Mouse (Mus musculus): Measurements from ENCODE around the gene Gm28038. TPM values are rescaled to one million over a fixed set of nuclear protein-coding genes. Genes with fewer than 3 reads are reported as not detected.

Gene Gm28038
- polyA plus RNA-seq, 1 experiment from 2014 or later: not detected

- H3K4me2 ChIP-seq (replicated peaks; ENCODE audit: low read depth, low read length): no peak overlapping the region
- no peak for TF ChIP-seq CTCF (IDR thresholded peaks at IDR 0.05)
- TF ChIP-seq EP300 (IDR thresholded peaks at IDR 0.05): no peak
- H3K9me3 ChIP-seq (ENCODE audit: low read length): no peaks in the 10 kb centered on the region
- H3K4me3 ChIP-seq (ENCODE audit: low read depth, low read length): no peak overlapping the region
- peaks cover 12% of the 10 kb centered on the region; the same call in 1 of the 2 replicates for H3K4me1 ChIP-seq (ENCODE audit: insufficient read depth, low read depth, low read length)
- peaks cover 31% of the 10 kb centered on the region; the same call in 1 of the 2 replicates for H3K36me3 ChIP-seq (ENCODE audit: insufficient read depth, low read length)
- DNase-seq (ENCODE audit: low spot score) (no peak), ATAC-seq (no peak)
- no peak overlapping the region for H3K27ac ChIP-seq (ENCODE audit: low read length)
- no peaks in the 10 kb centered on the region for H3K27me3 ChIP-seq (replicated peaks; ENCODE audit: insufficient read depth, low read length)
- H3K9ac ChIP-seq (replicated peaks; ENCODE audit: low read depth): no peak overlapping the region
- WGBS: 67% methylated on average over 5 of the region's 5 CpGs
Measured at GRCm38 (mm10) chr2:30253809-30254208, 27.0 kb upstream of the Gm28038 start.

GRCm38 (mm10) chr2:30255631-30256395, 25.0 kb upstream of the Gm28038 start:
- peaks cover 12% of the 10 kb centered on the region for H3K4me1 ChIP-seq (ENCODE audit: insufficient read depth, low read depth, low read length)
- H3K4me3 ChIP-seq (ENCODE audit: low read depth, low read length): no peak overlapping the region
- 94% methylated on average over 42 of the region's 42 CpGs for WGBS
- TF ChIP-seq EP300 (IDR thresholded peaks at IDR 0.05) (no peak), CTCF (IDR thresholded peaks at IDR 0.05) (no peak)
- H3K4me2 ChIP-seq (replicated peaks; ENCODE audit: low read depth, low read length): no peak overlapping the region
- ATAC-seq: no peak
- H3K36me3 ChIP-seq (ENCODE audit: insufficient read depth, low read length): peaks cover 31% of the 10 kb centered on the region; the same call in 1 of the 2 replicates
- H3K27me3 ChIP-seq (replicated peaks; ENCODE audit: insufficient read depth, low read length): no peaks in the 10 kb centered on the region
- no peak overlapping the region for H3K9ac ChIP-seq (replicated peaks; ENCODE audit: low read depth)
- no peaks in the 10 kb centered on the region for H3K9me3 ChIP-seq (ENCODE audit: low read length)
- H3K27ac ChIP-seq (ENCODE audit: low read length): no peak overlapping the region
- DNase-seq (ENCODE audit: low spot score): no peak

- Histone ChIP-seq H3K27ac (ENCODE audit: low read length) (no peak overlapping the region), H3K4me1 (ENCODE audit: insufficient read depth, low read depth, low read length) (peaks cover 7% of the 10 kb centered on the region), H3K27me3 (replicated peaks; ENCODE audit: insufficient read depth, low read length) (no peaks in the 10 kb centered on the region), H3K9me3 (ENCODE audit: low read length) (no peaks in the 10 kb centered on the region), H3K36me3 (ENCODE audit: insufficient read depth, low read length) (peaks cover 31% of the 10 kb centered on the region; the same call in 1 of the 2 replicates), H3K4me2 (replicated peaks; ENCODE audit: low read depth, low read length) (no peak overlapping the region), H3K4me3 (ENCODE audit: low read depth, low read length) (no peak overlapping the region), H3K9ac (replicated peaks; ENCODE audit: low read depth) (no peak overlapping the region)
- WGBS: 97% methylated on average over 30 of the region's 30 CpGs
- no peak for ATAC-seq
- TF ChIP-seq EP300 (IDR thresholded peaks at IDR 0.05) (no peak), CTCF (IDR thresholded peaks at IDR 0.05) (no peak)
- DNase-seq (ENCODE audit: low spot score): no peak
Measured at GRCm38 (mm10) chr2:30256616-30257350, 24.1 kb upstream of the Gm28038 start.

GRCm38 (mm10) chr2:30257699-30258460, 23.0 kb upstream of the Gm28038 start:
- H3K4me1 ChIP-seq (ENCODE audit: insufficient read depth, low read depth, low read length): peaks cover 5% of the 10 kb centered on the region
- no peaks in the 10 kb centered on the region for H3K27me3 ChIP-seq (replicated peaks; ENCODE audit: insufficient read depth, low read length)
- H3K9me3 ChIP-seq (ENCODE audit: low read length): no peaks in the 10 kb centered on the region
- whole genome bisulfite sequencing: 76% methylated on average over 7 of the region's 7 CpGs
- ATAC-seq (no peak), DNase-seq (ENCODE audit: low spot score) (no peak)
- H3K9ac ChIP-seq (replicated peaks; ENCODE audit: low read depth): no peak overlapping the region
- no peak overlapping the region for H3K4me3 ChIP-seq (ENCODE audit: low read depth, low read length)
- peak overlapping the region; percentile 66 for H3K27ac ChIP-seq (ENCODE audit: low read length)
- TF ChIP-seq CTCF (IDR thresholded peaks at IDR 0.05) (no peak), EP300 (IDR thresholded peaks at IDR 0.05) (no peak)
- peaks cover 38% of the 10 kb centered on the region for H3K36me3 ChIP-seq (ENCODE audit: insufficient read depth, low read length)
- H3K4me2 ChIP-seq (replicated peaks; ENCODE audit: low read depth, low read length): no peak overlapping the region

- Histone ChIP-seq H3K4me3 (ENCODE audit: low read depth, low read length) (no peak overlapping the region), H3K4me2 (replicated peaks; ENCODE audit: low read depth, low read length) (no peak overlapping the region), H3K4me1 (ENCODE audit: insufficient read depth, low read depth, low read length) (peaks cover 5% of the 10 kb centered on the region), H3K9me3 (ENCODE audit: low read length) (no peaks in the 10 kb centered on the region), H3K27ac (ENCODE audit: low read length) (peak overlapping the region; percentile 66), H3K36me3 (ENCODE audit: insufficient read depth, low read length) (peaks cover 40% of the 10 kb centered on the region), H3K27me3 (replicated peaks; ENCODE audit: insufficient read depth, low read length) (no peaks in the 10 kb centered on the region), H3K9ac (replicated peaks; ENCODE audit: low read depth) (no peak overlapping the region)
- no peak for TF ChIP-seq CTCF (IDR thresholded peaks at IDR 0.05)
- TF ChIP-seq EP300 (IDR thresholded peaks at IDR 0.05): peak; percentile 98
- peak; percentile 88 for ATAC-seq
- DNase-seq (ENCODE audit: low spot score): peak; percentile 75
- WGBS: 47% methylated on average over 4 of the region's 4 CpGs
Measured at GRCm38 (mm10) chr2:30258600-30258999, 22.2 kb upstream of the Gm28038 start.

Data from lung, postnatal 0 days (tissue).